Mouse (Mus musculus) urinary bladder, postnatal 0 days (tissue): Measurements from ENCODE around the gene Sept11. TPM values are rescaled to one million over a fixed set of nuclear protein-coding genes. Genes with fewer than 3 reads are reported as not detected.

Experiments used
- polyA plus RNA-seq: library from polyadenylated mRNA; unstranded; fragments of >200 nt; fragmentation: Nextera tagmentation; extraction: Ambion mirVana; gene quantifications from 2 replicates; pipeline ENCODE4 v1.2.1, GENCODE M21; 2015

The Sept11 gene
- polyA plus RNA-seq = 79.3 and 112 TPM in 2 replicates

DNA sequence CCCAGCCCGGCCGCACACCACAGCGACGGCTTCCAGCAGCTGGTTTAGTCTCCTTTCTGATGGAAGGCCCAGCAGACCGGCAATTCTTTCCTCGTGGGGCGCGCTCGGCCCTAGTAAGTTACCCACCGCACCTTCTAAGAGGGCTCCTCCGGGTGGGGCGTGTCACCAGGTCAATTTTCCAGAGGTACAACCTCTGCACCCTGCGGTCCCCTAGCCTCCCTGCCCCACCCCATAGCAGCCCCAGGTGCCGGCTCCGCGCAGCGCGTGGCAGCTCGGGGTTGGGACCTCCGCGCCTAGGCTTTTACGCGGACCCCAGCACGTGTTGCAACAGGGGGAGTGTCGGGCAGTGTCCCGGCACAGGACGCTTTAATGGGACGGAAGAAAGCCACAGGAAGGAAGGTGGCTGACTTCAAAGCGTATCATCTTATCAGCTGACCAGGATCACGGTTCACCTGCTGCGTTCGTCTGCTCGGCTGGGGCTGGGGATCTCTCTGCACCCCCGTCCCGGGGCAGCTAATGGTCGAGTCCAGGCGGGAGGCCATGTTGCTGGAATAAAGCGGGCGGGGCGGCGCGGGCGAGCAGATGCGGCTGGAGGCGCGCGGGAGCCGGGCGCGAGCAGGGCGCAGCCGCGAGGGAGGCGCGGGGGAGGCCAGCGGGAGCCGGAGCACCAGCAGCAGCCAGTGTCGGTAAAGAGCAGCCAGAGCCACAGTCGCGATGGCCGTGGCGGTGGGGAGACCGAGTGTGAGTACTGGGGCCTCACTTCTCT is at the start of gene Sept11:
TSS of gene Sept11 (plus strand) at position 581 of the 766 bp plus-strand sequence.

DNA sequence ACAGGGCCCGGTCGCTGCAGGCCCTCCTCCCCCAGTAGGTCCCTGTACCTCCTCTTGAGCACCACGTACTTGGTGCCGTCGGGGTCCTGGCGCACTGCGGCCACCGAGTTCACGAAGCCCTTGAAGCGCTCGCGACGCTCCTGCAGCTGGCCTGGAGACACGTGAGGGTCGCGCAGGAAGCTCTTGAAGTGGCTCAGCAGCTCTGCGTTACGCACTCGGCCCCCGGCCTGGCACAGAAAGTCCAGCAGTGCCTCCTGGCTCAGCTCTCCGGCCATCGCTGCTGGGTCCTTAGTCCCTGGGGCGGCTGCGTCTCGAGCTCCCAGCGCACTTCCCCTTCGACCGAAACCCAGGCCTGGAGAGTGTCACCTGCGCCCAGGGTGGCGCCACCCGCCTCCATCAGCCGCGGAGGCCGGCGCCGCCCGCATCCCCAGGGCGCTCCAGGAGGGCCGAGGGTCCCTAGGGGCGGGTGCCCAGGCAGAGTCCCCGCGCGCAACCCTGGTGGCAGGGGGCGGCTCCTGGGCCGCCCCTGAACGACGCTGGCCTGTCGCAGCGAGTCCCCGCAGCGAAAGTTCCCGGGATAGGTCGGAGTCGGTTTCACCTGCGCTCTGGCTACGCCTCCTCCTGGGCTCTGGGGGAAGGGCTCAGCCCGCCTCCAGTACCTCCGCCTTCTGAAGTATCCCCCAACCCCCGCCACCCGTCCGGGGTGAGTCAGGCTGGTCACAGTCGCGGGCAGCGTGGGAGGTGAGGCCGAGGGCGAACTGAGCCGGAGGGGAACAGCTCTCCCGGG is 48.5 kb upstream of the Sept11 start, which contains the start of gene Sowahb:
TSS of gene Sowahb (minus strand) at position 439 of the 787 bp plus-strand sequence.

GRCm38 (mm10) chr5:93206109-93207005 is 113.1 kb downstream of the Sept11 start, which contains the start of the genes Ccni and 2010109A12Rik:
Gene Ccni, minus strand, starts transcription at chr5:93206495.
Gene 2010109A12Rik, plus strand, starts transcription at chr5:93206518.

Other genes with a start within 250 kb of the Sept11 start
- 0.84 and 0.91 TPM in 2 replicates for gene Sowahb, start 48.4 kb upstream of the Sept11 start, polyA plus RNA-seq
- gene Ccni, start 113.1 kb downstream of the Sept11 start, polyA plus RNA-seq = 77.5 and 87.9 TPM in 2 replicates
- 0.79 and 1.1 TPM in 2 replicates for gene 2010109A12Rik, start 113.1 kb downstream of the Sept11 start, polyA plus RNA-seq
- 12.7 and 13.7 TPM in 2 replicates for gene Ccng2, start 173.8 kb downstream of the Sept11 start, polyA plus RNA-seq